Mouse (Mus musculus) spleen, postnatal 4 days (tissue): ENCODE results near the gene Trappc6a.
A peak's percentile ranks its signal among the peaks of the same experiment; 100 is the strongest.

Experiments
- DNase-seq, 2 experiments: peaks; one replicate each; pipeline ENCODE4 v3.0.0; 2022; ENCODE audit warnings: low spot score in 2 of 2

Trappc6a gene

DNA sequence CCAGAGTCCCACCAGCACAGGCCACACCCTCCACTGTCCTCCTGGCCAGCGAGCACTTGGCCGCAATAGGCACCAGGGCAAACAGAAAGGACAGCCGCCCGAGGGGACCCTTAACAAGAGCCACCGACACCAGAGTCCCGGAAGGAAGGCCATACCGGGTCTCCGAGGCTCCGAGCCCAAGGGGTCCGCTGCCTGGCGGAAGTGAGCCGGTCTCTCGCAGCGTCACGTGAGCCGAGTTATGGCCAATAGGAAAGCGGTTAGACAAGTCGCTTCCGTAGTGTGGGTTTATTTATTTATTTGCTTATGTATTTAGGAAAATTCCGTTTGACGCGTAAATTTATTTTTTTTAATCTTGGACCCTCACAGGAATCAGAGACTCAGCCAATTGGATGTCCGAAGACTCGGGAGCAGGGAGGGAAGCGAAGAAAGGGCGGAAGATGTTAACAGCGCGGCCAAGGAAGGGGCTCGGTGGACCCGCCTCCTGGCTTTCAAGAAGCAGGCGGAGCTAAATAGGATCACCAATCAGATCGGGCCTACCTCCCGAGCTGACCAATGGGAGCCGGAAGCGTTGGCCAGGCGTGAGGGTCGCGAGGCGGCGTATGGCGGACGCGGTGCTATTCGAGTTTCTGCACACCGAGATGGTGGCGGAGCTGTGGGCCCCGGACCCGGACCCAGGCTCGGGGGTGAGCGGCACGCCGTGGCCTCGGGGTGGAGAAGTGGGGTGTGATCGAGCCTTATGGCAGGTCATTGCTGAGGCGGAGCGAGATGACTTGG is at the start of gene Trappc6a, which contains the start of gene Bloc1s3:
Gene Trappc6a, plus strand, starts transcription at position 246 of the 774 bp plus-strand sequence.
Gene Bloc1s3, minus strand, starts transcription at position 218 of the 774 bp plus-strand sequence.
- DNase-seq, result peak; percentile 91 to 94

DNA sequence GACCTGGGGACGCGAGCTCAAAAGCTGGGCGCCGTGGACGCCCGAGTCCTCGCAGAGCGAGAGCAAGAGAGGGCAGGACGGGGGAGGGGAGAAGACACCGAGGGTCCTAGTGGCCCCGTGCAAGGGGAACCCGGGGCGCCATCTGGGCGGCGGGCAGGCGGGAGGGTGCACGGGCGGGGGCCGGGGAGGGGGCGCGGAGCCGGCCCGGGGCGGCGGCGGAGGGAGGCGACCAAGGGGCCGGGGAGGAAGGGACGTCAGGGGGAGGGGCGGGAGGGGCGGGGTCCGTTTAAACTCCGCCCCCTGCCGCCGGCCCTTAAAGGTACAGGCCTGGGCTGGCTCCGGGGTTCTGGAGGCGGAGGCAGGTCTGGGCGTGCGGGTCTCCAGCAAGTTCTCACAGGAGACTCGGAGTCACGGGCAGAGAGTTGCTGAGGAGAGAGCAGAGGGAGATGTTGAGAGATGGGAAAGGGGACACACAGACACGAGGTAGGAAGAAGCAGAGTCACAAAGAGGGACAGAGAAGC is 49.5 kb upstream of the Trappc6a start, which contains the start of gene Mark4:
Gene Mark4, minus strand, starts transcription at position 231 of the 521 bp plus-strand sequence.
- DNase-seq, result peak; percentile 71 to 89

DNA sequence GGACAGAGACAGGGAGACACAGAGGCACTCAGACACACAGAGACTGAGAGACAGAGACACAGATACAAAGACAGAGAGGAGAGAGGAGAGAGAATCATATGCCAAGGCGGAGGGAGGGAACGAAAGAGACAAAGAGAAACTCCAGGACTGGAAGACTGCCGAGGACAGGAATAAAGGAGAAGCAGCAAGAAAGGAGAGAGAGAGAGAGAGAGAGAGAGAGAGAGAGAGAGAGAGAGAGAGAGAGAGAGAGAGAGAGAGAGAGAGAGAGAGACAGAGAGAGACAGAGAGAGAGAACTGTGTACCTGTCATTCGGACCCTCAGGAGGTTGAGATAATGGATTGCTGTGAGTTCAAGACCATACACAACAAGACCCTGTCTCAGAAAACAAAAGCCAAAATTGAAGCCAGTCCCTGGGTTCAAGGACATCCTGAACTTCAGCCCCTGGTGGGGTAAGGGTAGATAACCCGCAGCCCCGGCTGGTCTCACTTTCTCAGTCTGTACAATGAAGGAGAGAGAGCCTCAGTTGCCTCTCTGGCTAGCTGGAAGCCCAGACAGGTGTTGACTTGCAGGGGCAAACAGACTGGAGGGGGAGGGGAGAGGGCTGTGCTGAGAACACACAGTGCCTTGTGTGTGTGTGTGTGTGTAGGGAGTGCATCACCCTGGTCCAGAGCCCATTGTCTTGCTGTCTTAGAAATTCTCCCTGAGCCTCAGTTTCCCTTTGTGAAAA is 48.9 kb upstream of the Trappc6a start:
- DNase-seq, result no peak

DNA sequence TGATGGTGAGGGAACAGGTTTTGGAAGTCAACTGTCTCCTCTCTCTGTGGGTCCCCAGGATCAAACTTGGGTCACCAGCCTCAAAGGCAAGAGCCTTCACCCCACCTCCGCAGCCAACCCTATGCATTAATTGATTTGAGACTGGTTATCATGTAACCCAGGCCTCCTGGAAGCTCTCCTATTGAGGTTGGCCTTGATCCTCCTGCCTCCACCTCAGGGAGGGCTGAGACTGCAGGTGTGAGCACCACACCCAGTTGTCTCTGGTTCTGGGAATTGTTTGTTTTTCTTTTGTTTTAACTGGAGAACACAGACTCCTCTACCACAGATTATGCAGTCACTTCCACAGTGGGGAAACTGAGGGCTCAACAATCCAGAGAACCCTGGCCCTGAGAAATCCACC is 47.7 kb upstream of the Trappc6a start:
- DNase-seq, result no peak

DNA sequence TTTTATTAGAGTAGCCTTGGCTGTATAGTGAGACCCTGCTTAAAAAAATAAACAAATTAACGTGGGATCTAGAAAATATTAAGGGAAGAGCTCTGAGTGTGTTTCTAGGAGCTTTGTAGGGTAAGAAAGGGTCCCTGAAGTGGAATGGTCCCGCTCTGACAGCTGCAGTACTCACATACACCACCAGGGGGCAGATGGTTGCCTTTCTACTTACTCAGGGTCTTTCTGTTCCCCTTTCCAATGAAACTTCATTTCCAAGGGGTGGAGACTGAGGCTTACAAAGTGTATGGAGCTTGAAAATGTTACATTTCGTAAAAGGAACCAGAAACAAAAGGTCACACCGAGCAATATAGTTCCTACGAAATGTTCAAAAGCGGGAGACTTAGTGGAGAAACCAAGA is 46.7 kb upstream of the Trappc6a start:
- DNase-seq, result peak; percentile 67 to 85

DNA sequence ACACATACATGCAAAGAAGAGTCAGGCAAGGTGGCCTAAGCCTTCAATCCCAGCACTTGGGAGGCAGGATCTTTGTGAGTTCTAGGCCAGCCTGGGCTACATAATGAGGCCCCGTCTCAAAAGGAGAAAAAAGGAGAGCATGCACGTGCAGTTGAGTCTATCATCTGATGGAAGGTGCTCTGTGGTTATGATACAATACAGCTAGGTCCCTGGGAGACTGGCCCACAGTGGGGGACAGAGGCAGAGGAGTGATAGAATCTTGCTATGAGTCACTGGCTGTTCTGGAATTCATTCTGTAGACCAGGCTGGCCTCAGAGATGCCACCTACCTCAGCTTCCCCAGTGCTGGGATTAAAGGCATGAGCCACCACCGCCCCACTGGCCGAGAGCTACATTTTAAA is 45.8 kb upstream of the Trappc6a start:
- DNase-seq, result no peak

DNA sequence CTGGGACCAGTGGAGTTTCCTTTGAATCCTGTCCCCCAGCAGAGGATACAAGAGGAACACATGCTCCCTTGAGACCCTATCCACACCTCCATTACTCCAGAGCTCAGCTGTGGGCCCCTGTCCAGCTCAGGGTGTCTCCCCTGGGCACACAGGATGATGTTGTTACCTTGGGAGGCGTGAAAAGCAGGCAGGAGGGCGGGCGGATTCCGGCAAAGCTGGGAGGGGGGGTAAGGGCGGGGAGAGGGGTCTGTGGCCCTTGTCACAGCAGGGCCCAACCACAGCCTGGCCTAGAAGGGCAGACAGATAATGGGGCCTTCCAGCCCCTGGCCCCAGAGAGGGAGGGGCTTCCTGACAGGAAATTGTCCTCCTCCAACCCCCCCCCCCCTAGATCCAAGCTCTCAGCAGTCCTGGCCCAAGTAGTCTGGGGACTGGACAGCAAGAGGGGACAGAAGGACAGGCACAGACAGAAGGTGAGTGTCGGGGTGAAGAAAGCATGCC is 45.3 kb upstream of the Trappc6a start, which contains the start of gene Exoc3l2:
Gene Exoc3l2, plus strand, starts transcription at position 448 of the 498 bp plus-strand sequence.
- no peak for DNase-seq

DNA sequence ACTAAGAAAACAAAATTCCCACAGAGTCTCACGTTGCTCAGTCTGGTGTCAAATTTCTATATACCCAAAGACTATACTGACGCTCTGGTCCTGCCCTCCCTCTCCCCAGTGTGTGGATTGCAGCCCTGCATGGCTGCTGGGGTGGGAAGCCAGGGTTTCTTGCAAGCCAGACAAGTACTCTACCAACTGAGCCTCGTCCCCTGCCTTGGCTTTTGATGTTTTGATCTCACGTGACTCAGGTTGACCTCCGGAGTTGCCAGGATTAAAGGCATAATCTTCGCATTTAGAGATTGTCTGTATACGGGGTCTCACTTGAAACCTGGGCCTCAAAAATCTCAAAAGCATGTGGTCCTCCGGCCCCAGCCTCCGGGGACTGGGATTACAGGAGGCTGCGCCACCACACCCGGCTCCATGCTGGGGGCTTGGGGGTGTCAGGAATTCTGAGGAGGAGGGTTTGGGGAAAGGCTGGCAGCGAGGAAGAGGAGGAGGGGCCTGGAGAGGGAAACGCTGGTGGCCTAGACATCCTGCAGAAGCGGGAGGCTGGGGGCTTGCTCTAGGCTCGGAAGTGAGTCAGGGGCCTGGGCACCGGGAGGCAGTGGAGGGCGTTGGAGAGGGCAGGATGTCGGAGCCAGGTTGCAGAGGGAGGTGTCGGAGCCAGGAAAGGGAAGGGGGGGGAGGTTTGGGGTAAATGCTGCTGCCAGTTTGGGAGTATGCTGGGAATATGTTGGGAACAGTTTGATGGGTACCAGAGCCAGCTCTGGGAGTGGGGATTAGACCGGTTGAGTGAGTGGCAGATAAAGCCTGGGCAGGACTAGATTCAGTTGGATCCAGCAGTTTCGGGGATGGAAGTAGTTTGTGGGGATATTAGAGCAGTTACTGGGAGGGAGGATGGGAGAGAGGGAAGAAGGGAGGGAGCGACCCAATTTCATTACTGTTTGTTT is 43.6 kb upstream of the Trappc6a start:
- no peak for DNase-seq

DNA sequence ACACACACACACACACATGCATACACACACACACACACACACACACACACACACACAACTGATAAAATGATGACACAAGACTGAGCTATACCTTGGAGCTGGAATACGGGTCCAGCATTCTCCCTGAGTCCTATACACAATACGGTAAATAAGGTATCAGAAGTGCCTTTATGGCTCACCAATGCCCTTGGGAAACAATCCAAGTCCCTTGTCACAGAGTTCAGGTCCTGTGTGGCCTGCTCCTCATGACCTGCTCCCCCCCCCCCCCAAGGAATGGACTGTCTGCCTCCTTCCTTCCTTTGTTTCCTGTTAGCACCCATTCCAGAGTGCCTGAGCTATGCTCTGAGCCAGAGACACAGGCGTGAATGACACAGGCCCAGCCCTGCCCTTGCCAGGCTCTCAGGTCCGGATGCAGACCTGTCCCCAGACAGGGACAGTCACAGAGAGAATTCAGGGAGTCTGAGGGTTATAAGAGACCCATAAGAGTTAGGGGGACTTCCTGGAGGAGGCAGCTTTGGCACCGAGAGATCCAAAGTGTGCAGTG is 41.5 kb upstream of the Trappc6a start:
- no peak for DNase-seq

DNA sequence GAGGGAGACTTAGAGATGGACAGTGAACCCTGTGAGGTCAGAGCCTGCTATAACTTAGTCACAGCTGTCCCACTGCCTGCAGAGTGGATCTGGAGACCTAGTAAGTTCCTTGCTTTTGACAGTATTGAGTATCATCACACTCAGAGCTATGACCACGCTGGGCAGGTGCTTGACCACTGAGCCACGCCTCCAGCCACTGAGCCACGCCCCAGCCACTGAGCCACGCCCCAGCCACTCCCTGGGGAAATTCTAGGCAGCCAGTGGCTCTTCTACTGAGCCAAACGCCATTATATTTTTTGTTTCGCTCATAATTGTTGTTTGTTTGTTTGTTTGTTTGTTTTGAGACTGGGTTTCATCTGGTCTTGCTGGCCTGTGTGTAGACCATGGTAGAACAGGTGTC is 40.6 kb upstream of the Trappc6a start:
- DNase-seq, result no peak

DNA sequence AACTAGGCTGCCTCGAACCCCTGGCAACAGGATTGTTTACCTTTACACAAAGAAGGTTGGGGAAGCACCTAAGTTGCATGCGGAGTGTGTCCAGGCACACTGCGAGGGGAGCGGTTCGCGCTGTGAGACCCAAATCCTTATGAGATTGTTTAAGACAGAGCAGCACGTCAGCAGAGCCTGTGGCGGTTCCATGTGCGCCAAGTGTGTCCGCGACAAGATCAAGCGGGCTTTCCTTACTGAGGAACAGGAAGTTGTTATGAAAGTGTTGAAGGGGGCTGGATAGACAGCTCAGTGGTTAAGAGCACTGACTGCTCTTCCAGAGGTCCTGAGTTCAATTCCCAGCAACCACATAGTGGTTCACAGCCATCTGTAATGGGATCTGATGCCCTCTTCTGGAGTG is 39.9 kb upstream of the Trappc6a start:
- no peak for DNase-seq

DNA sequence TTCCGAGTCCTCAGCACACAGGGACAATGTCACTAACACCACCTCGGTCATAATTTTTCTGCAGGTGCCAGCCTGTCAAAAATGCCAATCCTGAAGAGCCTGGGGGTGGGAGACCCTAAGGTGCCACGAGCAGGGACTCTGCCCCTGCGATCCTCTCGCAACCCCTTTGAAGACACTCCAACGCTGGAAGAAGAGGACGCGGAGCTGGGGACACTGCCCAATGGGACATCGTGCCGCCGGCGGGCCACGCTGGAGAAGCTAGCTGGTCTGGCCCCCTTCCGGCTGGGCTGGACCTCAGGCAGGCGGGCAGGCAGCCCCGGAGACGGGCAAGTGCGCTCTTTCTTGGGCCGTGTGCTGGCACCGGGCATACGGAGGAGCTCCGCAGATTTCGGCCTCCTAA is 38.8 kb upstream of the Trappc6a start:
- no peak for DNase-seq

DNA sequence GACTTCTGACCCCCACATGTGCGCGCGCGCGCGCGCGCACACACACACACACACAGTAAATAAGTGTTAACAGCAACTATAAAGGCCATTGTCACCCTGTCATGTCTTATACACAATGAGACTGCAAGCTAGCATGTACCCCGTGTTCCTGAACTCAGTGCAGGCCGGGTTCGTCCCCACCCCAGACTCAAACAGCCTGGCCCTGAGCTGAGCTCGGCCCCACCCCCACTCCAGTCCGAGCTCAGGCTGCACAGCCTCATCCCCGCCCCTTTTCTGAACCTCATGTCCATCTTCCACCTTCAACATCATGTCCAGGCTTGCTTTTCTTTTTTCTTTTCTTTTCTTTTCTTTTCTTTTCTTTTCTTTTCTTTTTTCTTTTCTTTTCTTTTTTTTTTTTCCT is 37.9 kb upstream of the Trappc6a start:
- no peak for DNase-seq

DNA sequence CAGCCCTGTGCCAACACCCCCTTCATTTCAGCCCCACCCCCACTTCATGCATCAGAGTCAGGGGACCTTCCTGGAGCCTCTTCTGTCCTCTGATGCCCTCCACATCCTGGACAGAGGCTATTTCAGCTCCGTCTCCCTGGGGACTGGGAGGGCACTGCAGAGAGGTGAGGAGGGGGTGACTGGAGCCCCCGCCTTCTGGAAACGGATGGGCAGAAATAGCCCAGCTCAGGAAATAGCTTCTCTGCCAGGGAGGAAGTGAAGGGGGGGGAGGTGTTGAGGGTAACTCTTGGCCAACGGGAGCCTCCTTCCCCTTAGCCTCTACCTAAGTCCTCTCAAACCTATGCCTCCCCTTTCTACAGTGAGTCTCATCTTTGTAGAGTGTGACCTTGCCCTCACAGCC is 35.8 kb upstream of the Trappc6a start:
- peak in 1 of 2 experiments; percentile 30 for DNase-seq

DNA sequence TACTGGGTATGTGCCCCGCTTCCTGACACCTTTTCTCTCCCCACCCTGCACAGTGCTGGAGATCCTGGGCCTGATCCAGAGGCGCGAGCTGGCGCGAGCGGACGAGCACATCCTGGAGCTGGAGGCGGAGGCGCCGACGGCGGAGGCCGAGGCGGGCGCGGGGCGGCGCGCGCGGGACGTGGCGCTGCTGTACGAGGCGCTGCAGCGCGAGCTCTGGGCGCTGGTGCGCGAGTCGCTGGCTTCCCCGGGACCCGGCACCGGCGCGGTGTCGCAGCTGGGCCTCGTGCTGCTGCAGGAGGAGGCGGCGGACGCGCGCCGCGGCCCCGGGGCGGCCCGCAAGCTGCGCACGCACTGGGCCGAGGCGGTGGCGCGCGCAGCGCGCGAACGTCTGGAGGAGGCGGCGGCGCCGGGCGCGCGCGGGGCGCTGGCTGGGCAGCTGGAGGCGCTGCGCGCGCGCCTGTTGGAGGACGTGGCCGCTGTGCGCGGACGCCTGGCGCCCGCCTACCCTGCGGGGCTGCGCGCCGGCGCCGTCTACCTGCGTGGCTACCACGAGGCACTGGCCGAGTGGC is 34.2 kb upstream of the Trappc6a start:
- DNase-seq, result peak; percentile 60 to 78

DNA sequence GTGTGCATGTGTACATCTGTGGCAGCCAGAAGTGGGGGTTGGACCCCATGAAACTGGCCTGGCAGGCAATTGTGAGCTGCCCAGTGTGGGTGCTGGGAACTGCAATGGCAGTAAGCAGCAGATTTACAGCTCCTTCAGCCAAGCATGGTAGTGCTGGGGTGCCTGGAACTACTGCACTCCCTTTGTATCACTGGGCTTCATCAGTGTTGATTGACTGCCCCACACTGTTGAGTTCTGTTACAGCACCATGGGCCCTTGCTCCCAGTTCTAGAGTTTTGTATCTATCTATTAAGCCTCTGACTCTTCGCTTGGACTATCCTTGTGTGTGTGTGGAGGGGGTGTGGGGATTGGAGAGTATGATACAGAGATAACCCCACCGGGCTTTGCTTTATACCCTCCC is 31.1 kb upstream of the Trappc6a start:
- DNase-seq, result no peak

DNA sequence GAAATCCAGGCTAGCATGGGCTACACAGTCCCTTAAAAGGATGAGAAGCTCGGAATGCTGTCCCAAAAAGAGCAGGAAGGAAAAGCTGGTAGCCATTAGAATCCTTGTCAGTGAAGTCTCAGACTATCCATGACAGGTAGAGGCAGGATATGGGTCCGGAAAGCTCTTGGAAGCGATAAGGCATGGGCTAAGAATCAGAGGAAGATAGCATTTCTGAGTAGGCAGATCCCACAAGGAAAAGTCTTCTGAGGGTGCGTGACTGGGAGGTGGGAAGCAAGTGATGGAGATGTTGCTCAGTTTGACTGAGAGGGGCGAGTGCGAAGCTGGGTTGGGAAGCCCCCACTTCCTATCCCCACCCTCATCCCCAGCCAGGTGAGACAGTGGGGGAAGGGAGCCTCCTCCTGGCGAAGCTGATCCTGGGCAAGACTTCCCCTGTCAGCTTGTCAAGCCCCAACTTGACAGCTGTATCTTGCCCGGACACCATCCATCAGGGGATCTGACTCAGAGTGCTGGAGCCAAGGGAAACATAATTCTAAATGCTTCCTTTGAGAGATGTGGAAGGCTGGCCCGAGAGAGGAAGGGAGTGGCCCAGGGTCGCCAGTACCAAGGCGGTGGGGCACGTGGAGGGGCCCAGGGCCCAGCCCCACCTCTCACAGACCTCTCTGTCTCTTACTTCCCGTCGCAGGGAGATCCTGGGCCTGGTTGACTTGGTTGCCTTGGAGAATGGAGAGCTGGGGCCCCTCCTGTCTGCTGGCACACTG is 30.4 kb upstream of the Trappc6a start:
- no peak for DNase-seq

DNA sequence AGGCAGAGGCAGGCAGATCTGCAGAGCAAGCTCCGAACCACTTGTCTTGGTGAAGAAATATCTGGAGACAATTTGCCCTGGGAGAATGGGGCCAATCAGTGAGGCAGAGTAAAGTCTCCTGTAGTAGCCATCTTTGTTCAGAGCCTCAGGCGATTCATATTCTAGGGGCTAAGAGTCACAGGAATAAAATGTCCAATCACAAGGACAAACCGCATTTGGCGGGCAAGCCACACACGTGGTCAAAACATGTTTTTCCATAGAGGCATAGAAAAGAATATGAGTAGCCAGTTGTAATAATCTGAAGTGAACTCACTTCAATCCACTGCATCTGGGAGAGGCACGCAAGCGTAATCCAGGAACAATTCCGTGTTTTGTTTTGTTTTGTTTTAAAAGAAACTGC is 24.9 kb upstream of the Trappc6a start:
- no peak for DNase-seq

DNA sequence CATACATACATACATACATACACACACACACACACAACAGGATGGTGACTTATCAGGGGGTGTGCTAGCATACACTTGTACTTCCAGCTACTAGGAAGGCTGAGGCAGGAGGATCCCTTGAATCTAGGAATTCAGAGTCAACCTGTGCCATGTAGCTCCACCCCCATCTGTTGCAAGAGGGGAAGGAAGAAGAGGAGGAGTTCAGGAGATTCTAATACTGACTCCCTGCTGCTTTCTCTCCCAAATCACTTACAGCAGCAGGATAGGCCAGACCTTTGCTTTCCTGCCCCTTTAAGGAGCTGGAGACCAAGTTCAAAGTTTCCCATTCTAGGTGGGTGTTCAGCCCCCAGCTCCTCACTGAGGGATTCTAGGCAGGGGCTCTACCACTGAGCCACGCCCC is 22.7 kb upstream of the Trappc6a start:
- DNase-seq, result no peak

DNA sequence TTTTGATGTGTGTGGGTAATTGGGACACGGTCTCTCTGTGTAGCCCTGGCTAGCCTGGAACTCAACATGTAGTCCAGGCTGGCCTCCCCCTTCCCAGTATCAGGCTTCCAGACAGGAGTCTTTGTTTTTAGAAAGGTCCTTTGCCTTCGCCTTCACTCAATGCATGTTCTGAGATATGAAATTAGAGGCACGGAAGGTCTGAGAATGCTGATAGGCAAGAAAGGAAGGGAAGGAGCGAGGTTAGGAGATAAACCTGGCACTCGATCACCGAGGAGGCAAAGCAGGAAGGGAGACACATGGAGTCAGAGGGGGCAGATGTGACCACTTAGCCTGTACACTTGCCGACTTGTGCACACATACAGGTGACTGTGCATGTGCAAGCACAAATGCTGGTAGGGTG is 21.6 kb upstream of the Trappc6a start:
- DNase-seq, result no peak
